Mouse (Mus musculus) liver, postnatal 0 days (tissue): ENCODE data around the gene Adarb2. TPM values are rescaled to one million over a fixed set of nuclear protein-coding genes. Genes with fewer than 3 reads are reported as not detected.
A peak's percentile ranks its signal among the peaks of the same experiment; 100 is the strongest.

ENCODE experiments used
- ATAC-seq: fragments of 200-750 bp; cut with Nextera tagmentation; 2 replicates; pipeline ENCODE4 v1.8.0; 2017; ENCODE audit warnings: mild to moderate bottlenecking, moderate library complexity
- DNase-seq: peaks from one replicate; pipeline ENCODE4 v3.0.0-alpha.2; 2016
- H3K27ac ChIP-seq: fragments of 300-500 bp; sonication (generic); 2 replicates; pipeline ENCODE4 v1.5.1; 2014; ENCODE audit warnings: antibody characterized with exemption, moderate library complexity, mild to moderate bottlenecking, low read depth
- H3K27me3 ChIP-seq: fragments of 300-500 bp; sonication (generic); 2 replicates; pipeline ENCODE4 v1.6.1; 2014; ENCODE audit warnings: low read length, control low read depth, mixed read lengths; ENCODE audit not compliant: insufficient read depth
- H3K36me3 ChIP-seq: fragments of 300-500 bp; sonication (generic); replicated peaks from 2 replicates; pipeline ENCODE4 v1.6.1; 2014; ENCODE audit warnings: mild to moderate bottlenecking, control low read depth, low read length, moderate library complexity, mixed read lengths; ENCODE audit not compliant: insufficient read depth
- H3K4me1 ChIP-seq: fragments of 300-500 bp; sonication (generic); 2 replicates; pipeline ENCODE4 v1.6.1; 2014; ENCODE audit warnings: antibody characterized with exemption, mild to moderate bottlenecking, control low read depth; ENCODE audit not compliant: insufficient read depth
- H3K4me2 ChIP-seq: fragments of 300-500 bp; sonication (generic); 2 replicates; pipeline ENCODE4 v1.6.1; 2014; ENCODE audit warnings: low read depth, mild to moderate bottlenecking, low read length, moderate library complexity, mixed read lengths
- H3K4me3 ChIP-seq: fragments of 300-500 bp; sonication (generic); 2 replicates; pipeline ENCODE4 v1.5.1; 2014; ENCODE audit warnings: low read depth, low read length
- H3K9ac ChIP-seq: fragments of 300-500 bp; sonication (generic); replicated peaks from 2 replicates; pipeline ENCODE4 v1.6.1; 2014; ENCODE audit warnings: mild to moderate bottlenecking, moderate library complexity
- H3K9me3 ChIP-seq: fragments of 300-500 bp; sonication (generic); 2 replicates; pipeline ENCODE4 v1.6.1; 2016; ENCODE audit warnings: mild to moderate bottlenecking, control low read depth, low read length, mixed read lengths
- CTCF ChIP-seq: sonication (generic); IDR thresholded peaks from 2 replicates; pipeline ENCODE4 v1.5.1; 2016; ENCODE audit warnings: antibody characterized with exemption, low read depth
- EP300 ChIP-seq: IDR thresholded peaks from 2 replicates; pipeline ENCODE4 v1.6.1; 2016; ENCODE audit warnings: antibody characterized with exemption, low read depth, mild to moderate bottlenecking
- WGBS: fragments of 180-500 bp; shearing (Covaris S2); extraction: QIAGEN DNeasy Blood & Tissue Kit; methylation state at CpG from one replicate; pipeline ENCODE4 v1.1.7; 2014; ENCODE audit not compliant: insufficient replicate concordance; 5-methylcytosine and 5-hydroxymethylcytosine counted together
- polyA plus RNA-seq: library from polyadenylated mRNA; unstranded; fragments of >200 nt; fragmentation: Nextera tagmentation; extraction: Ambion mirVana; gene quantifications from 2 replicates; pipeline ENCODE4 v1.2.1, GENCODE M21; 2015

Gene Adarb2
- polyA plus RNA-seq, 1 experiment from 2014 or later: 0.02 TPM

- Histone ChIP-seq H3K4me3 (no peak overlapping the region), H3K36me3 (no peaks in the 10 kb centered on the region), H3K27ac (no peak overlapping the region), H3K9ac (no peak overlapping the region), H3K9me3 (no peaks in the 10 kb centered on the region), H3K27me3 (no peaks in the 10 kb centered on the region), H3K4me2 (no peak overlapping the region), H3K4me1 (no peaks in the 10 kb centered on the region)
- ATAC-seq (no peak), DNase-seq (no peak)
- TF ChIP-seq CTCF: no peak
- no peak for TF ChIP-seq EP300
- WGBS: 70% methylated on average over 5 of the region's 5 CpGs
These were observed 540.1 kb downstream of the Adarb2 start for GRCm38 (mm10) chr13:8742792-8743191.

DNA sequence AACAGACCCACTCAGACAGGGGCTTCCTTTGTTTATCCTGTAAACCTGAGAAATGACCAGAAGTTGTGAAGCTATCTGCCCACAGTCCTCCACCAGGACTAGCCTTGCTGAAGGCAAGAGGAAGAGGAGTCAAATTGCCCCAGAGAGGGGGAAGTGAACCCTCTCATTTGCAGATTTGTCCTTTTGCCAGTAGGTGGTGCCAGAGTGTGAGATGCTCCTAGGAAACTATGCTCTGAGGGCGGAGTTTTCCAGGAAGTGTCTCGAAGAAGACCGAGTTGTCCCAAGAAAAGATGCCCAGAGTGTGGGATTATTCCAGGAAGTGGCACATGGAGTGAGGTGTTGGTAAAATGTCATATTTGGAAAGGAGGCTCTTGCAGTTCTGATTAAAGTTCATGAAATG, 541.9 kb downstream of the Adarb2 start:
- Histone ChIP-seq H3K4me1 (no peaks in the 10 kb centered on the region), H3K9ac (no peak overlapping the region), H3K4me2 (no peak overlapping the region), H3K36me3 (no peaks in the 10 kb centered on the region), H3K9me3 (no peaks in the 10 kb centered on the region), H3K27me3 (no peaks in the 10 kb centered on the region), H3K27ac (no peak overlapping the region), H3K4me3 (no peak overlapping the region)
- TF ChIP-seq EP300 (no peak), CTCF (peak; percentile 54)
- DNase-seq (no peak), ATAC-seq (no peak)
- 51% methylated on average over 3 of the region's 3 CpGs for WGBS

GRCm38 (mm10) chr13:8745596-8745995, 542.9 kb downstream of the Adarb2 start:
- ATAC-seq: no peak
- Histone ChIP-seq H3K4me3 (no peak overlapping the region), H3K27me3 (no peaks in the 10 kb centered on the region), H3K9ac (no peak overlapping the region), H3K27ac (no peak overlapping the region), H3K4me2 (no peak overlapping the region), H3K4me1 (no peaks in the 10 kb centered on the region), H3K36me3 (no peaks in the 10 kb centered on the region), H3K9me3 (no peaks in the 10 kb centered on the region)
- no peak for DNase-seq
- TF ChIP-seq CTCF (no peak), EP300 (no peak)
- 22% methylated on average over 4 of the region's 4 CpGs for WGBS

GRCm38 (mm10) chr13:8749451-8749850, 546.8 kb downstream of the Adarb2 start:
- no peaks in the 10 kb centered on the region for H3K27me3 ChIP-seq
- 78% methylated on average over 6 of the region's 6 CpGs for WGBS
- H3K27ac ChIP-seq: no peak overlapping the region
- H3K9me3 ChIP-seq: no peaks in the 10 kb centered on the region
- no peak overlapping the region for H3K4me2 ChIP-seq
- H3K4me3 ChIP-seq: no peak overlapping the region
- no peak overlapping the region for H3K9ac ChIP-seq
- H3K4me1 ChIP-seq: no peaks in the 10 kb centered on the region
- H3K36me3 ChIP-seq: no peaks in the 10 kb centered on the region
- TF ChIP-seq EP300: no peak
- TF ChIP-seq CTCF: no peak
- DNase-seq (no peak), ATAC-seq (no peak)

DNA sequence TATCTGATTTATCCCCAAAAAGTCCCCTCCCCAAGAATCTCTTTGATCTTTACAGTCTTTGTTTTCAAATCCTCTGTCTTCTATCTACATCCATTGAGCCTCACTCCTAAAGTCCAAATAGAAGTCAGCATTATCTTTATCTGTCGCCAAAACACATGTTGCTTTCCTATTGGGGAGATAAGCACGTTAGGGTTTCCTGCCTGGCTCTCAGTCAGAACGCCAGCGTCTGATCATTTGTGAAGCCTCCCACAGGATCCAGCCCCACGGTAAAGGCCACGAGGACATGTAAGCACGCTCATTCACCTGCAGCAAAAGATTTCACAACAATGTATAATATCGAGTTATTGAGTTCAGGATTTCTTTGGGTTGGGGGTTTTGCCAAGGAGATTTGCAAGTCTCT, 558.3 kb downstream of the Adarb2 start:
- 22% methylated on average over 8 of the region's 8 CpGs for WGBS
- Histone ChIP-seq H3K4me3 (no peak overlapping the region), H3K9ac (no peak overlapping the region), H3K4me1 (no peaks in the 10 kb centered on the region), H3K27ac (no peak overlapping the region), H3K27me3 (no peaks in the 10 kb centered on the region), H3K9me3 (no peaks in the 10 kb centered on the region), H3K36me3 (no peaks in the 10 kb centered on the region), H3K4me2 (no peak overlapping the region)
- ATAC-seq (no peak), DNase-seq (no peak)
- TF ChIP-seq EP300: no peak
- TF ChIP-seq CTCF: no peak

GRCm38 (mm10) chr13:8769654-8770227, 567.1 kb downstream of the Adarb2 start:
- no peak overlapping the region for H3K9ac ChIP-seq
- 83% methylated on average over 7 of the region's 7 CpGs for WGBS

GRCm38 (mm10) chr13:8770616-8771015, 568.0 kb downstream of the Adarb2 start:
- no peaks in the 10 kb centered on the region for H3K27me3 ChIP-seq
- WGBS: 76% methylated on average over 4 of the region's 4 CpGs
- H3K4me2 ChIP-seq: no peak overlapping the region
- H3K36me3 ChIP-seq: no peaks in the 10 kb centered on the region
- H3K9me3 ChIP-seq: no peaks in the 10 kb centered on the region
- H3K4me3 ChIP-seq: no peak overlapping the region
- DNase-seq: no peak
- no peak for ATAC-seq
- no peaks in the 10 kb centered on the region for H3K4me1 ChIP-seq
- no peak overlapping the region for H3K9ac ChIP-seq
- TF ChIP-seq EP300: no peak
- no peak for TF ChIP-seq CTCF
- H3K27ac ChIP-seq: no peak overlapping the region

More at GRCm38 (mm10) chr13:8769654-8770227, 567.1 kb downstream of the Adarb2 start:
- Histone ChIP-seq H3K4me1 (no peaks in the 10 kb centered on the region), H3K4me3 (no peak overlapping the region), H3K4me2 (no peak overlapping the region), H3K27ac (no peak overlapping the region), H3K27me3 (no peaks in the 10 kb centered on the region), H3K36me3 (no peaks in the 10 kb centered on the region), H3K9me3 (no peaks in the 10 kb centered on the region)
- ATAC-seq: no peak
- TF ChIP-seq CTCF (no peak), EP300 (no peak)
- no peak for DNase-seq
